Mouse (Mus musculus): ENCODE measurements around the gene Kmt2e. TPM values are rescaled to one million over a fixed set of nuclear protein-coding genes. Genes with fewer than 3 reads are reported as not detected.
"Not testable (repeated sequence)": the region's sequence is repeated elsewhere in the genome, so short reads cannot be mapped to it uniquely, and the experiment has no call there.

Kmt2e gene
- polyA plus RNA-seq, 1 experiment from 2014 or later: 139 TPM

DNA sequence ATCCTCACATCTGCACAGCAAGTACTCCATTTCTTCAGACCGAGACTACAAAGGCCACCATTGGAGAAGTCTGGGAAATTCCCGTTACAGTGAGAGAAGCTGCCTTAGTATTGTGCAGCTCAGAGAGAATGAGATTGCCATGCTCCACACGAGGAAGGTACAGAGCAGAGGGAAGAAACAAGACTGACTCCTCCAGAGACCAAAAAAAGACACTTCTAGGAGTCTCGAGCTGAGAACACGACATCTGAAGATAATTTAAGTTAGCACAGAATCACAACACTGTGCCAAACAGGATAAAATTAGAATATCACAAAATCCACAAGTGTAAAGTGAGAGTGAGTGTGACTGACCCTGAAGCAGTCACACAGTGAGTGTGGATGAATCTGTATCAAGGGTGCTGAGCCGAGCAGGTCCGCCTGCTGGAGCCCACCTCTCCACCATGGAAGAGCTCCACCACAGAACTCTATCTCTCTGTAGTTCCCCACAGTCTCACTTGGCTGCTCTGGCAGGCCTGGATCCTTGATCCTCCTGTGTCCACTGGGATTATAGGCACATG is 97.4 kb downstream of the Kmt2e start:
- Histone ChIP-seq H3K4me3 (ENCODE audit: low read length) (no peak overlapping the region), H3K4me2 (ENCODE audit: low read length) (no peak overlapping the region), H3K4me1 (ENCODE audit: control insufficient read depth, insufficient read depth, low read depth, low read length) (no peaks in the 10 kb centered on the region), H3K27me3 (replicated peaks; ENCODE audit: control insufficient read depth, insufficient read depth, low read length) (no peaks in the 10 kb centered on the region), H3K9me3 (ENCODE audit: control insufficient read depth, low read length) (no peaks in the 10 kb centered on the region), H3K9ac (ENCODE audit: low read depth, low read length) (no peak overlapping the region), H3K27ac (ENCODE audit: low read depth, low read length) (no peak overlapping the region), H3K36me3 (ENCODE audit: control insufficient read depth, insufficient read depth, low read length) (peaks cover 5% of the 10 kb centered on the region; the same call in 1 of the 2 replicates)
- ATAC-seq: no peak
- WGBS: 90% methylated on average over 7 of the region's 7 CpGs

DNA sequence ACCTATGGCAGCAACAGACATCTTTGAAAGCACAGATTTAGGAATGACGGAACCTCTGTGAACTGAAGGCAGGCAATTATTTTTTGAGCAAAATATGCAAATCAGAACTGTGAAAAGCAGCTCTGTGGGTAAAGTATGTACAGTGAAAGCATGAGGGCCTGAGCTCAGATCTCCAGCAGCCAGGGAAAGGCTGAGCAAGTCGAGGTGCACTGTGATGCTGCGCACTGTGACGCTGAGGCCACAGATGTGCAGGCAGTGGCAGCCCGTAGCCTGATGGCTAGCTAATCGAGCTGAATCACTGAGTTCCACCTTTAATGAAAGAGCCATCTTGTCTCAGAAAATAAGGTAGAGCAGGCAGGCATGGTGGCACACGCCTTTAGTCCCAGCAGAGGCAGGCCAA is 101.5 kb downstream of the Kmt2e start:
- ATAC-seq: no peak
- H3K9me3 ChIP-seq (ENCODE audit: control insufficient read depth, low read length): no peaks in the 10 kb centered on the region
- WGBS: 79% methylated on average over 7 of the region's 7 CpGs
- no peak overlapping the region for H3K27ac ChIP-seq (ENCODE audit: low read depth, low read length)
- 0 out of 2 replicates have a peak, but pooled peaks cover 4% of the 10 kb centered on the region for H3K36me3 ChIP-seq (ENCODE audit: control insufficient read depth, insufficient read depth, low read length)
- no peak overlapping the region for H3K4me2 ChIP-seq (ENCODE audit: low read length)
- H3K9ac ChIP-seq (ENCODE audit: low read depth, low read length): peak overlapping the region; percentile 14; the same call in 1 of the 2 replicates
- H3K4me1 ChIP-seq (ENCODE audit: control insufficient read depth, insufficient read depth, low read depth, low read length): no peaks in the 10 kb centered on the region
- H3K4me3 ChIP-seq (ENCODE audit: low read length): no peak overlapping the region
- no peaks in the 10 kb centered on the region for H3K27me3 ChIP-seq (replicated peaks; ENCODE audit: control insufficient read depth, insufficient read depth, low read length)

DNA sequence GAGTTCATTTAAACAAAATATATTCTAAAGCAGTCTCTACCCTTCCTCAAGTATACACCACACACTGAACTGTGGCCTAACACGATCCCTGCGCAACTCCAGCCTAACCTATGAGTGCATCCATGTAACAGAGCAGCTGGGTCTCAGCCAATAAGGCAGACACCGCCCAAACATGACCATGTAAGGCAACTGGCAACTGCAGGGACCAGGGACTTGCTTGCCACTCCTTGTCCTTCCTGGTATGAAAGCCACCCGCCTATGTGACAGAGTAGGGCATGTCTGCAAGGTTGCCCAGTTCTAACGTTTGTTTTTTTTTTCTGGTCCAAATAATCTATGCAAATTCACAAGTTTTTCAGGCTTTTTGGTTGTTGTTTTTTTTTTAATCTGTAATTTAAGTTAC is 117.4 kb downstream of the Kmt2e start:
- ATAC-seq: no peak
- H3K9me3 ChIP-seq (ENCODE audit: control insufficient read depth, low read length): no peaks in the 10 kb centered on the region
- H3K4me3 ChIP-seq (ENCODE audit: low read length): no peak overlapping the region
- 84% methylated on average over 5 of the region's 5 CpGs for WGBS
- H3K27ac ChIP-seq (ENCODE audit: low read depth, low read length): no peak overlapping the region
- no peak overlapping the region for H3K4me2 ChIP-seq (ENCODE audit: low read length)
- no peaks in the 10 kb centered on the region for H3K36me3 ChIP-seq (ENCODE audit: control insufficient read depth, insufficient read depth, low read length)
- no peaks in the 10 kb centered on the region for H3K27me3 ChIP-seq (replicated peaks; ENCODE audit: control insufficient read depth, insufficient read depth, low read length)
- no peaks in the 10 kb centered on the region for H3K4me1 ChIP-seq (ENCODE audit: control insufficient read depth, insufficient read depth, low read depth, low read length)
- no peak overlapping the region for H3K9ac ChIP-seq (ENCODE audit: low read depth, low read length)

DNA sequence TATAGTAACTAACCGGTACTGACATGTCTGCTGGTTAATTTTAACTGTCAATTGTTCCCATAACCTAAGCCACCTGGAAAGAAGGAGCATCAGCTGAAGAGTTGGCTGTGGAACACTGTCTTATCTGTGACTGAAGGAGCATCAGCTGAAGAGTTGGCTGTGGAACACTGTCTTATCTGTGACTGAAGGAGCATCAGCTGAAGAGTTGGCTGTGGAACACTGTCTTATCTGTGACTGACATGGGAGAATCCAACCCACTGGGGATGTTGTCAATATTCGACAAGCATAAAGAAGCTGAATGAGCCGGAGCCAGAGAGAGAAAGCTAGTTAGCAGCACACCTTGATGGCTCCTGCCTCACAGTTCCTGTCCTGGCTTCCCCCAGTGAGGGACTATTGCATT is 119.1 kb downstream of the Kmt2e start:
- not testable (repeated sequence) for ATAC-seq; H3K4me3 ChIP-seq (ENCODE audit: low read length); H3K4me2 ChIP-seq (ENCODE audit: low read length); H3K36me3 ChIP-seq (ENCODE audit: control insufficient read depth, insufficient read depth, low read length); H3K4me1 ChIP-seq (ENCODE audit: control insufficient read depth, insufficient read depth, low read depth, low read length); H3K27me3 ChIP-seq (replicated peaks; ENCODE audit: control insufficient read depth, insufficient read depth, low read length); H3K9me3 ChIP-seq (ENCODE audit: control insufficient read depth, low read length); H3K27ac ChIP-seq (ENCODE audit: low read depth, low read length); H3K9ac ChIP-seq (ENCODE audit: low read depth, low read length)
- WGBS: 62% methylated on average over 3 of the region's 3 CpGs

All from hindbrain, embryonic 16.5 days (tissue).